Mouse (Mus musculus): ENCODE measurements at regions not wholly inside any gene's neighbourhood (a gene's known extent, or its start where the extent isn't known, plus 50 kb on each side); places are given as distances from the start of the nearest gene placed in this dataset.
"Not testable (repeated sequence)": the region's sequence is repeated elsewhere in the genome, so short reads cannot be mapped to it uniquely, and the experiment has no call there.

GRCm38 (mm10) chr9:17987606-17988005, 304.3 kb upstream of the Chordc1 start:
- DNase-seq (ENCODE audit: low spot score in 2 of 2), result peak in 1 of 2 experiments; percentile 10

GRCm38 (mm10) chr9:18002557-18002956, 289.4 kb upstream of the Chordc1 start:
- DNase-seq (ENCODE audit: low spot score in 2 of 2), result peak in 1 of 2 experiments; percentile 3

GRCm38 (mm10) chr9:18041346-18041745, 250.6 kb upstream of the Chordc1 start:
- no peak for DNase-seq (ENCODE audit: low spot score in 2 of 2)

GRCm38 (mm10) chr9:18042636-18043035, 249.3 kb upstream of the Chordc1 start:
- not testable (repeated sequence) for DNase-seq (ENCODE audit: low spot score in 2 of 2)

GRCm38 (mm10) chr9:18076942-18077341, 215.0 kb upstream of the Chordc1 start:
- no peak for DNase-seq (ENCODE audit: low spot score in 2 of 2)

- not testable (repeated sequence) for DNase-seq (ENCODE audit: low spot score in 2 of 2)
Observed at GRCm38 (mm10) chr9:18078446-18078845, 213.5 kb upstream of the Chordc1 start.

GRCm38 (mm10) chr9:18079120-18079519, 212.8 kb upstream of the Chordc1 start:
- DNase-seq (ENCODE audit: low spot score in 2 of 2), result not testable (repeated sequence)

Measured in layer of hippocampus, postnatal 10 days (tissue).